Mouse (Mus musculus): ENCODE measurements around the gene Eps8.
A peak's percentile ranks its signal among the peaks of the same experiment; 100 is the strongest.

Gene Eps8

GRCm38 (mm10) chr6:137661583-137662365 is 7.1 kb upstream of the Eps8 start:
- DNase-seq = no peak

- DNase-seq = no peak
Measured at GRCm38 (mm10) chr6:137658426-137659088, 3.9 kb upstream of the Eps8 start.

- DNase-seq = no peak
Measured at GRCm38 (mm10) chr6:137657203-137657602, 2.5 kb upstream of the Eps8 start.

- DNase-seq = no peak
Measured at GRCm38 (mm10) chr6:137649528-137649927, 5.1 kb downstream of the Eps8 start.

- DNase-seq = peak; percentile 91
Measured at GRCm38 (mm10) chr6:137649068-137649480, 5.6 kb downstream of the Eps8 start.

- DNase-seq = no peak
Measured at GRCm38 (mm10) chr6:137648110-137649067, 6.3 kb downstream of the Eps8 start.

GRCm38 (mm10) chr6:137647646-137648045 is 7.0 kb downstream of the Eps8 start:
- no peak for DNase-seq

- DNase-seq = no peak
Measured at GRCm38 (mm10) chr6:137646726-137647125, 8.0 kb downstream of the Eps8 start.

- DNase-seq = no peak
Measured at GRCm38 (mm10) chr6:137644893-137645292, 9.8 kb downstream of the Eps8 start.

- DNase-seq = no peak
Measured at GRCm38 (mm10) chr6:137643814-137644213, 10.9 kb downstream of the Eps8 start.

- DNase-seq = no peak
Measured at GRCm38 (mm10) chr6:137641642-137642041, 13.0 kb downstream of the Eps8 start.

GRCm38 (mm10) chr6:137638834-137639567 is 15.7 kb downstream of the Eps8 start:
- DNase-seq = no peak

- DNase-seq = no peak
Measured at GRCm38 (mm10) chr6:137637443-137637842, 17.2 kb downstream of the Eps8 start.

- DNase-seq = no peak
Measured at GRCm38 (mm10) chr6:137636131-137636530, 18.5 kb downstream of the Eps8 start.

GRCm38 (mm10) chr6:137633626-137634025 is 21.1 kb downstream of the Eps8 start:
- DNase-seq = peak; percentile 57

- DNase-seq = no peak
Measured at GRCm38 (mm10) chr6:137633121-137633520, 21.6 kb downstream of the Eps8 start.

- DNase-seq = no peak
Measured at GRCm38 (mm10) chr6:137630387-137630786, 24.3 kb downstream of the Eps8 start.

GRCm38 (mm10) chr6:137629603-137630231 is 25.0 kb downstream of the Eps8 start:
- no peak for DNase-seq

GRCm38 (mm10) chr6:137628715-137629114 is 26.0 kb downstream of the Eps8 start:
- DNase-seq = no peak

- DNase-seq = no peak
Measured at GRCm38 (mm10) chr6:137621021-137621420, 33.7 kb downstream of the Eps8 start.

GRCm38 (mm10) chr6:137613903-137614302 is 40.8 kb downstream of the Eps8 start:
- no peak for DNase-seq

GRCm38 (mm10) chr6:137612071-137612547 is 42.6 kb downstream of the Eps8 start:
- no peak for DNase-seq

Measured in embryo, embryonic 11 days (tissue).